Mouse (Mus musculus) heart, embryonic 15.5 days (tissue): ENCODE results near the gene Serpina6. TPM values are rescaled to one million over a fixed set of nuclear protein-coding genes. Genes with fewer than 3 reads are reported as not detected.

Experiments used
- ATAC-seq: fragments of 200-750 bp; cut with Nextera tagmentation; replicated peaks from 2 replicates; pipeline ENCODE4 v1.8.0; 2017; ENCODE audit warnings: low read depth, moderate TSS enrichment; ENCODE audit not compliant: insufficient number of reproducible peaks, insufficient read depth, low FRiP score
- H3K27ac ChIP-seq: fragments of 300-500 bp; sonication (generic); 2 replicates; pipeline ENCODE4 v1.5.1; 2015; ENCODE audit warnings: mild to moderate bottlenecking, inconsistent platforms
- H3K27me3 ChIP-seq: fragments of 300-500 bp; sonication (generic); 2 replicates; pipeline ENCODE4 v1.6.1; 2015; ENCODE audit warnings: inconsistent platforms
- H3K36me3 ChIP-seq: fragments of 300-500 bp; sonication (generic); 2 replicates; pipeline ENCODE4 v1.6.1; 2015; ENCODE audit warnings: mild to moderate bottlenecking, inconsistent platforms
- H3K4me1 ChIP-seq: fragments of 300-500 bp; sonication (generic); replicated peaks from 2 replicates; pipeline ENCODE4 v1.6.1; 2015; ENCODE audit warnings: inconsistent platforms
- H3K4me2 ChIP-seq: fragments of 300-500 bp; sonication (generic); 2 replicates; pipeline ENCODE4 v1.6.1; 2015; ENCODE audit warnings: inconsistent platforms, mild to moderate bottlenecking, moderate library complexity
- H3K4me3 ChIP-seq: fragments of 300-500 bp; sonication (generic); 2 replicates; pipeline ENCODE4 v1.5.1; 2015; ENCODE audit warnings: mild to moderate bottlenecking, inconsistent platforms
- H3K9ac ChIP-seq: fragments of 300-500 bp; sonication (generic); 2 replicates; pipeline ENCODE4 v1.6.1; 2015; ENCODE audit warnings: mild to moderate bottlenecking, inconsistent platforms
- H3K9me3 ChIP-seq: fragments of 300-500 bp; sonication (generic); replicated peaks from 2 replicates; pipeline ENCODE4 v1.6.1; 2016; ENCODE audit warnings: inconsistent platforms
- WGBS: fragments of 180-500 bp; shearing (Covaris S2); methylation state at CpG from one replicate; pipeline ENCODE4 v1.1.7; 2015; ENCODE audit warnings: mixed read lengths; 5-methylcytosine and 5-hydroxymethylcytosine counted together
- polyA plus RNA-seq: library from polyadenylated mRNA; unstranded; fragments of >200 nt; fragmentation: Nextera tagmentation; extraction: Ambion mirVana; gene quantifications from 2 replicates; pipeline ENCODE4 v1.2.1, GENCODE M21; 2015

The Serpina6 gene
- polyA plus RNA-seq, 1 experiment from 2014 or later: 1.2 TPM

DNA sequence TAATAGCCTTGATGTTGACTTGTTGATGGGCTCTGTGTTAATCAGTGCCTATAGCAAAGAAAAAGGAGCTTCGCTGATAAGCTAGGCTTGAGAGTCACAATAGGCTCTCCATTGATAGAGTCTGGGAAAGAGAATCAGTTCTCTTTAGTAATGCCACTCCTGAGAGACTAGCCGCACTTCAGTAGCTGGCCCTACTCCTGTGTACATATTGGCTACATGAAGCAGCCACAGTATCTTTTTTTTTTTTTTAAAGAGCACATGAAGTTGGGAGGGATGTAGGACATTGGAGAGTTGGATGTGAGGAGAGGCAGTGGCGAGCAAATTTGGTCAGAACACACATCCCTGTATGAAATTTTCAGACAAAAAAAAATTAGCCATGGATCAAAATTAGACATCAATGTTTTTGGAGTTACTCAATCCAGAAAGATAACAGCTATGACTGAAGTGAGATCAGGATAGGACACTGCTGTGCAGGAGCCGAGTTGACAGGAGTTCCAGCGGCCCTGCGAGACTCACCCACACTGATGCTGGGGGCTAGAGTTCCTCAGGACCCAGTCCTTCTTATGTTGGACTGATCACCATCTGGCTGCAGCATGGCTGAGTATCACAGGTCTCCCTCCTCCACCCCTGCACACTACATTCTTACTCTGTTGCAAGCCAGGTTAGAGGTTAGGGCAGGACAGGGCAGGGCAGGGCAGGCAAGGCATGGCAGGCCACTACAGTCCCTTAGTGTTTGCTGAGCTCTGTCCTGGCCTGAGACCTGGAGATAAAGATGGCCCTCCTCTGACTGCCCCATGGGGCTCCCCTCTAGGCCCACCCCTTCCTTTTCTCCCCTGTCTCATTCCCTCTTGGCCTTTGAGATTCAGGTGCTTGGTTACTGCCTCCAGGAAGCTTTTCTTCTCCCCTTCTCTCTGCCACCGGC lies 1.6 kb downstream of the Serpina6 start:
- Histone ChIP-seq H3K4me1 (no peaks in the 10 kb centered on the region), H3K4me3 (no peak overlapping the region), H3K27me3 (no peaks in the 10 kb centered on the region), H3K27ac (no peak overlapping the region), H3K36me3 (no peaks in the 10 kb centered on the region), H3K9ac (no peak overlapping the region), H3K4me2 (no peak overlapping the region), H3K9me3 (no peaks in the 10 kb centered on the region)
- ATAC-seq: 0 out of 2 replicates have a peak, but pooled peaks have one; percentile 60
- WGBS: 67% methylated on average over 7 of the region's 7 CpGs

DNA sequence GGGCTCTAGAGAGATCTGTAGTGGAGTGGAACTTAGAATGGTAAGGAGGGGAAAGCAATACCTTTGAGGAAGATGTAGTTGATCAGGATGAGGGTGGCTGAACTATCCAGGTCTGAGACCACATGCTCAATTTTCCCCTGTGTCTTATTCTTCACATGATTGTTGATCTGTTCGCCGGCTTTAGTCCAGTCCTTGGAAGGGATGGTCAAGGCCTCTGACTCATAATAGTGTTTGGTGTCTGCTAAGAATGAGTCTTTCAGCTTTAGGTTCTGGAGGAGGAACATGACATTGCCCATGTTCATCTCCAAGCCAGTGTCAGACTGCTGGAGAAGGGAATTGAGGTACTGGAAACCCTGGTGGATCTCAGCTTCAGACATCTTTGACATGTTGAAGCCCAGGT lies 3.2 kb downstream of the Serpina6 start:
- no peak overlapping the region for H3K27ac ChIP-seq
- H3K4me3 ChIP-seq: no peak overlapping the region
- ATAC-seq: no peak
- H3K9ac ChIP-seq: no peak overlapping the region
- H3K27me3 ChIP-seq: no peaks in the 10 kb centered on the region
- 100% methylated on average over 2 of the region's 2 CpGs for WGBS
- no peak overlapping the region for H3K4me2 ChIP-seq
- no peaks in the 10 kb centered on the region for H3K9me3 ChIP-seq
- H3K4me1 ChIP-seq: no peaks in the 10 kb centered on the region
- H3K36me3 ChIP-seq: no peaks in the 10 kb centered on the region

DNA sequence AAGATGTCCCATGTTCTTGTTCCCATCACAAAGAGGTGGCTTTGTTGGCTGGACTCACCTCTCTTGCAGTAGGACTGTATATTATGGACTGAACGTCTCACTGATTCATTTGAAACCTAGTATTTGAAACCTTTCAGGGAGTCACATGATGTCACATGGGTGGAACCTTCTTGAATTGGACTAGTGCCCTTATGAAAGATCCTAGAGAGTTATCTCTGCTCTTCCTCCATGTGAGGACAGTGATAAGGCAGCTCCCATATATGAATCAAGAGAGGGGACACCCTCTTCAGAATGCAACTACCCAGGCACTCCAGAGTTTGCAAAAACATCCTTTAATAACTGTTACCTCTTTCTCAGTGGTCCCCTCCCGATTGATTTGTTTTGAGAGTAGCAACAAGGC lies 10.7 kb downstream of the Serpina6 start:
- Histone ChIP-seq H3K36me3 (no peaks in the 10 kb centered on the region), H3K27ac (no peak overlapping the region), H3K9ac (no peak overlapping the region), H3K9me3 (no peaks in the 10 kb centered on the region), H3K27me3 (no peaks in the 10 kb centered on the region), H3K4me1 (no peaks in the 10 kb centered on the region), H3K4me2 (no peak overlapping the region), H3K4me3 (no peak overlapping the region)
- ATAC-seq: no peak
- WGBS: 64% methylated on average over 2 of the region's 2 CpGs

DNA sequence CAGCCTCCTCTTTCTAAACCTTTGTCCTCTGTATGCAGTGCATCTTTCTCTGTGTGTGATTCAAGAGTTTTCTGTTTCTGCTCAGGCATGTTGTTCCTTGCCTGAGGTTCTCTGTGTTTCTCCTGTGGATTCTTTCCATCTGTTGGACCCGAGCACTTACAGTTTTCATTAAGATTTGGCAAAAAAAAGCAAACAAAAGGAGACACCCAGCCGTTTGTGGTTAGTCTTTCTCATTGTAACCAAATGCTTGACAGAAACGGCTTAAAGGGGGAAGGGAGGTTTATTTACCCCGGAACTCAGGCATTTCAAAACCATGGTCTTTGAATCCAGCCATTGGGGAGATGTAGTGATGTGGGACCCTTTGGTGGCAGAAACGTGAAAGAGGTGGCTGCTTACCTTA lies 12.4 kb downstream of the Serpina6 start:
- Histone ChIP-seq H3K36me3 (no peaks in the 10 kb centered on the region), H3K4me1 (no peaks in the 10 kb centered on the region), H3K27ac (no peak overlapping the region), H3K9me3 (no peaks in the 10 kb centered on the region), H3K4me3 (no peak overlapping the region), H3K27me3 (no peaks in the 10 kb centered on the region), H3K9ac (no peak overlapping the region), H3K4me2 (no peak overlapping the region)
- WGBS: 25% methylated on average over 5 of the region's 5 CpGs
- ATAC-seq: no peak

DNA sequence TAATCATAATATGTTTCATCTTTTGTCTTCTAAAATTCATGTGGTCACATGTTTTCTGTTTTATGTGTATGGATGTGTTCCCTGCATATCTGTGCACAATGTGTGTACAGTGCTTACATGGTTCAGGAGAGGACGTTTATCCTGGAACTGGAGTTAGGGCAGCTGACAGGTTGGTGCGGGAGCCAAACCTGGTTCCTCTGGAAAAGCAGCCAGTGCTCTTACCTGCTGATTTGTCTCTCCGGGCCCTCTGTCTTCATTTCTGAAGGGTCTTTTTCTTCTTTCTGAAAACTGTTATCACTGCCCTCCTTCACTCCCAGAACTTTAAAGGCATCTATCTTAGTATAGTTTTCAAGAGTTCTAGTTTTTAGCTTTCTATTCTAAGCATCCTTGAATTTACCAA lies 13.2 kb downstream of the Serpina6 start:
- 82% methylated on average over 3 of the region's 3 CpGs for WGBS
- Histone ChIP-seq H3K9ac (no peak overlapping the region), H3K4me2 (no peak overlapping the region), H3K9me3 (no peaks in the 10 kb centered on the region), H3K27me3 (no peaks in the 10 kb centered on the region), H3K36me3 (no peaks in the 10 kb centered on the region), H3K27ac (no peak overlapping the region), H3K4me1 (no peaks in the 10 kb centered on the region), H3K4me3 (no peak overlapping the region)
- no peak for ATAC-seq

DNA sequence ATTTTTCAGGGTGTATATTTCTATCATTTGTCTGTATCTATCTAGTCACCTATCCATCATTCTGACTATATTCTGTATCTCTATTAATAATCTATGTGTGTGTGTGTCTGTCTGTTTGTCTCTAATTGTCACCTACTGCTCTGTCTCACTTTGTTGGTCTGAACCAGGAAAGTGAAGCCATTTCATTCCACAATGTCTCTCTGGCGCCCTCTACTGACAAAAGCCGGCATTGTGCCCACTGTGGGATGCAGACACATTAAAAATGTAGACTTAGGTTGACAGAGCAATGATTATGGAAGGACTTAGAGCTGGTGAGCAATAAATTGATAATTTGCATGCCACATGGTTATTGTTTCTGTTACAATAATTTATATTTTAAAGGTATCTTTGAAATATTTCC lies 13.7 kb downstream of the Serpina6 start:
- no peak for ATAC-seq
- Histone ChIP-seq H3K4me1 (no peaks in the 10 kb centered on the region), H3K27me3 (no peaks in the 10 kb centered on the region), H3K4me2 (no peak overlapping the region), H3K27ac (no peak overlapping the region), H3K36me3 (no peaks in the 10 kb centered on the region), H3K9ac (no peak overlapping the region), H3K4me3 (no peak overlapping the region), H3K9me3 (no peaks in the 10 kb centered on the region)
- WGBS: 0% methylated on average over 2 of the region's 2 CpGs

DNA sequence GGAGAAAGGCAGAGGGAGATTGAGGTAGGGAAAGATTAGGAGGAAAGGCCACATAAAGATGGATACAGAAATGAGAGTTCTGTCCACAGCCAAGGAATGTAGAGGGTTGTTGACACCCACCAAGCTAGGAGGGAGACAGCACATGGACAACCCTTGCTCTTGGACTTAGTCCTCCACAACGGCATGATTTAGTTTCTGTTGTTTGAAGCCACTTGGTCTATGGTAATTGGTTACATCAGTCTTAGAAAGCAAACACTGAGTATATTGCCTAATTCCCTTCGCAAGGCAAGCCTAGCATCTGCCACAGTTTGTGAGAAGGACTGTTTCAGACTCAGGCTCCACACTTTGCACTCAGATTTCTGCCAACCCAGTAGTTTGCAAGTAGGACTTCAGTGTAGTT lies 21.2 kb downstream of the Serpina6 start:
- H3K9ac ChIP-seq: no peak overlapping the region
- no peak overlapping the region for H3K4me3 ChIP-seq
- H3K4me2 ChIP-seq: no peak overlapping the region
- H3K9me3 ChIP-seq: no peaks in the 10 kb centered on the region
- ATAC-seq: no peak
- no peaks in the 10 kb centered on the region for H3K27me3 ChIP-seq
- no peak overlapping the region for H3K27ac ChIP-seq
- H3K4me1 ChIP-seq: no peaks in the 10 kb centered on the region
- no peaks in the 10 kb centered on the region for H3K36me3 ChIP-seq
- 81% methylated on average over 2 of the region's 2 CpGs for WGBS

DNA sequence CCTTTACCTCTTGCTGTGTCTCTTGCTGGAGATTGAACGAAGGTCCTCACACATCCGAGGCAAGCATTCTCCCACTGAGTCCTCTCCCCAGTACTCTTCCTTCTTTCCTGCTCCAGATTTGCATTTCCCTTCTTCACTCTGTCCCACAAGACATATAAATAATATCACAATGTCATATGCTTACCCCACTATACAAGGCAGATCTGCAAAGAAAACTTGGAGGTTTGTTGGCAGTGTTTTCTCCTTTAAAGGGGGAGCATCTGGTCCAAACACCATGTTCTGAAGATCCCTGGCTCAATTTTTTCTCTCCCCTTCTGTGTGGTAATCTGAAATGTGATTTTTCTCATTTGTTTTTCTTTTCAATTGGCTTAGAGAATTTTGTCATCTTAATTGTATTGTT lies 22.6 kb downstream of the Serpina6 start:
- Histone ChIP-seq H3K27ac (no peak overlapping the region), H3K4me2 (no peak overlapping the region), H3K36me3 (no peaks in the 10 kb centered on the region), H3K9me3 (no peaks in the 10 kb centered on the region), H3K27me3 (no peaks in the 10 kb centered on the region), H3K9ac (no peak overlapping the region), H3K4me3 (no peak overlapping the region), H3K4me1 (no peaks in the 10 kb centered on the region)
- WGBS: 68% methylated on average over 2 of the region's 2 CpGs
- ATAC-seq: no peak

DNA sequence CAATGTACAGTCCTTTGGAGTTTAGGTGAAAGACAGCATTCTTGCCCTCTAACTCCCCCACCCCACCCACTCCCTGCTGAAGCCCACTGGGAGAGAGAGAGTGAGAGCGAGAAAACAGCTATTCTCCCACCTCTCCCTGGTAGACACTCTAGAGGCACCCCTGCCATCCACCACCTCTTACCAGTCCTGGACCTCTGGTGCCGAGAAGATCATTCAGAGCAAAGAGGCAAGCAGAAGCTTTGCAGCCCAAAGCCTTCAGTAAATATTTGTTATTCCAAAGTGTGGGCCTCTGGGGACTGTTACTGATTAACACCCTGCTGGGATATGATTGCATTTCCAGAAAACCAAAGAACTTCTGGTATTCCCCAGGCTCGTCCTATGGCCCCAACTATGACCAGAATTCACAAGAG lies 25.8 kb downstream of the Serpina6 start, which contains the start of gene Serpina10:
Gene Serpina10 (minus strand): TSS at position 242 of the 410 bp plus-strand sequence.
- WGBS: 67% methylated on average over 3 of the region's 3 CpGs
- H3K27ac ChIP-seq: no peak within 1 kb of the TSS
- H3K9ac ChIP-seq: no peak within 1 kb of the TSS

DNA sequence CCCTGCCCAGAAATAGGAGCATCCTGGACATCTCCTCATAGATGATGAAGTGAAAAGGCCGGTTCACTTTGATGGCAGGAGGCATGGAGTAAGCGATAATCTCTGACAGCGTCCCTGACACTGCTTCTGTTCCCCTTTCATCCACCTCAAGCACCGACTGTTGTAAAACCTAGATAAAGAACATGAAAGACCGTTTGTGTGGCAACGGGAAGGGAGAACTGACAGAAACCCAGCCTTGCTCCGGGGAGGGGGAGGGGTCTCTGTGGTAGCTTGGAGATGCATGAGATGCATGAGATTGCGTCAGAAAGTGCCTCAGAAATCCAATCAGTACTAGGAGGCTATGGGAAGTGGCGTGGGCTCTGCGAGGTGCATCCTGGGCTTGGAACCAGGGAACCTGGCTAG lies 40.2 kb downstream of the Serpina6 start:
- no peak for ATAC-seq
- Histone ChIP-seq H3K9ac (no peak overlapping the region), H3K4me3 (no peak overlapping the region), H3K27me3 (no peaks in the 10 kb centered on the region), H3K4me2 (no peak overlapping the region), H3K27ac (no peak overlapping the region), H3K9me3 (no peaks in the 10 kb centered on the region), H3K4me1 (no peaks in the 10 kb centered on the region), H3K36me3 (no peaks in the 10 kb centered on the region)
- WGBS: 44% methylated on average over 10 of the region's 10 CpGs

More for the DNA sequence above, 25.8 kb downstream of the Serpina6 start, which contains the start of gene Serpina10:
- Histone ChIP-seq H3K36me3 (no peaks in the 10 kb centered on the region), H3K9me3 (no peaks in the 10 kb centered on the region), H3K4me1 (no peaks in the 10 kb centered on the region), H3K4me2 (no peak within 1 kb of the TSS), H3K4me3 (no peak within 1 kb of the TSS), H3K27me3 (no peaks in the 10 kb centered on the region)
- no peak for ATAC-seq

DNA sequence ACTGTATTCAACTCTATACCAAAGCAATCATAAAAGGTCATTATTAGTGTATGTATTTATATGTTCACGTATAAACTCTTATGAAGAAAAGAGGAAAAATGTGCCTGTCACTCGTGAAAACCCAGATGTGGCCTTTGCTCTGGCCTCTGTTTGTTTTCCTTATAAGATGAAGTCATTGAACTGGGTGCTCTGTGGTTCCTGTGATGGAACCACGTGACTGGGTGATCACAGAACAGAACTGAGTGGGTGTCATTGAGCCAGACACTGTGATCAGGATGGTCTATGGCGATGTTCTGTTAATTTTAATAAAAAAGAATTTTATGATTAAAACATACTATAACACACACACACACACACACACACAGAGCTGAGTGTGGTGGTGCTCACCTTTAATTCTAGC lies 41.3 kb downstream of the Serpina6 start:
- no peak for ATAC-seq

DNA sequence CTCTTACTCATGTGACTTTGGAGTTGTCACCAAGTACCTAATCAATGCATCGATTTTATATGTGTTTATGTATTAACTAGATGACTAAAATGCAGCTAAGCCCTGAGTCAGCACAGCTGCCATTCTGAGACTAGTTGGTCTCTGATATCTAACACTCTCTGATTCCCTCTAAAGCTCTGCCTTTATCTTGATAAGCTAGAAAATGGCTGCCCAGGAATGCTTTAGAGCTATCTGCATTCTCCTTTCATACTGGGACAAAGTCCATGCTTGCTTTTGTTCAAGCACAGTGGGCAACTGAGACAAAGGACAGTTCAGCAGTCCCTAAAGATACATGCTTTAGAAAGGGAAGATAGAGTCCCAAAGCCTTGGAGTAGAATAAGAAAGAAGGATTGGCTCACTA lies 41.9 kb downstream of the Serpina6 start:
- H3K9ac ChIP-seq: no peak overlapping the region
- H3K36me3 ChIP-seq: no peaks in the 10 kb centered on the region
- no peaks in the 10 kb centered on the region for H3K9me3 ChIP-seq
- no peak overlapping the region for H3K27ac ChIP-seq
- no peak overlapping the region for H3K4me2 ChIP-seq
- ATAC-seq: no peak
- H3K4me3 ChIP-seq: no peak overlapping the region
- H3K27me3 ChIP-seq: no peaks in the 10 kb centered on the region
- WGBS: 94% methylated on average over 1 of the region's 1 CpGs
- no peaks in the 10 kb centered on the region for H3K4me1 ChIP-seq

More for the DNA sequence above, 41.3 kb downstream of the Serpina6 start:
- H3K27me3 ChIP-seq: no peaks in the 10 kb centered on the region
- no peak overlapping the region for H3K4me2 ChIP-seq
- no peak overlapping the region for H3K27ac ChIP-seq
- 85% methylated on average over 4 of the region's 4 CpGs for WGBS
- H3K4me1 ChIP-seq: no peaks in the 10 kb centered on the region
- H3K4me3 ChIP-seq: no peak overlapping the region
- no peak overlapping the region for H3K9ac ChIP-seq
- H3K9me3 ChIP-seq: no peaks in the 10 kb centered on the region
- H3K36me3 ChIP-seq: no peaks in the 10 kb centered on the region
